In genomic region chr2:91137481-91137880, GRCm38 (mm10) we compare ENCODE assay signal across 12 mouse cellular contexts. TPM values are rescaled to one million over a fixed set of nuclear protein-coding genes. Genes with fewer than 3 reads are reported as not detected.
"Had no signal": no experiment of that assay in that cellular context is flagged by ENCODE, and none has a peak within 500 bp of the region (broad histone marks: within the 10 kb centered on the region; RNA-seq: fewer than 3 reads in every experiment).

No protein-coding gene starts in this region.

- H3K27me3 ChIP-seq: limb, embryonic 15.5 days; liver, embryonic 13.5 days; lung, embryonic 15.5 days; midbrain, embryonic 15.5 days; neural tube, embryonic 12.5 days had no signal

- H3K9ac ChIP-seq: limb, embryonic 15.5 days; liver, embryonic 13.5 days; liver, postnatal 0 days; lung, embryonic 15.5 days; midbrain, embryonic 15.5 days; neural tube, embryonic 12.5 days had no signal

- H3K4me2 ChIP-seq: limb, embryonic 15.5 days; liver, embryonic 13.5 days; lung, embryonic 15.5 days; midbrain, embryonic 11.5 days; midbrain, embryonic 15.5 days; neural tube, embryonic 12.5 days had no signal

- H3K27ac ChIP-seq: limb, embryonic 15.5 days; liver, embryonic 13.5 days; lung, embryonic 15.5 days; macrophage; midbrain, embryonic 15.5 days; neural tube, embryonic 12.5 days had no signal

- ATAC-seq: liver, postnatal 0 days; midbrain, embryonic 15.5 days had no signal

- H3K4me3 ChIP-seq: limb, embryonic 15.5 days; liver, embryonic 13.5 days; lung, embryonic 15.5 days; megakaryocyte, embryonic 14.5 days; midbrain, embryonic 15.5 days; neural tube, embryonic 12.5 days had no signal

- H3K4me1 ChIP-seq: lung, embryonic 15.5 days; midbrain, embryonic 15.5 days; neural tube, embryonic 12.5 days had no signal

- DNase-seq: kidney, postnatal 25 days; liver, embryonic 13.5 days; liver, postnatal 0 days; lung, postnatal 14 days; thymus, postnatal 4 days had no signal

- H3K9me3 ChIP-seq: limb, embryonic 15.5 days; liver, embryonic 13.5 days; lung, embryonic 15.5 days; megakaryocyte, embryonic 14.5 days; midbrain, embryonic 15.5 days; neural tube, embryonic 12.5 days had no signal

RNA-seq across cellular contexts. Expression of gene Mybpc3, which starts 19.5 kb away (rescaled TPM):
- polyA plus RNA-seq: midbrain, embryonic 11.5 days had no signal
